Mouse (Mus musculus) cortical plate, adult 2 months (tissue): ENCODE measurements at regions not wholly inside any gene's neighbourhood (a gene's known extent, or its start where the extent isn't known, plus 50 kb on each side); places are given as distances from the start of the nearest gene placed in this dataset.

Experiments used
- CTCF ChIP-seq: fragments of 200-500 bp; IDR thresholded peaks from 2 replicates; pipeline ENCODE4 v1.5.1; 2011; ENCODE audit warnings: mild to moderate bottlenecking, control low read depth, low read length; ENCODE audit not compliant: insufficient read depth; ENCODE audit errors: extremely low read depth
- POLR2A ChIP-seq: fragments of 200-500 bp; IDR thresholded peaks from 2 replicates; pipeline ENCODE4 v1.6.1; 2011; ENCODE audit warnings: mild to moderate bottlenecking, low read length, control low read depth; ENCODE audit not compliant: insufficient read depth; ENCODE audit errors: extremely low read depth

DNA sequence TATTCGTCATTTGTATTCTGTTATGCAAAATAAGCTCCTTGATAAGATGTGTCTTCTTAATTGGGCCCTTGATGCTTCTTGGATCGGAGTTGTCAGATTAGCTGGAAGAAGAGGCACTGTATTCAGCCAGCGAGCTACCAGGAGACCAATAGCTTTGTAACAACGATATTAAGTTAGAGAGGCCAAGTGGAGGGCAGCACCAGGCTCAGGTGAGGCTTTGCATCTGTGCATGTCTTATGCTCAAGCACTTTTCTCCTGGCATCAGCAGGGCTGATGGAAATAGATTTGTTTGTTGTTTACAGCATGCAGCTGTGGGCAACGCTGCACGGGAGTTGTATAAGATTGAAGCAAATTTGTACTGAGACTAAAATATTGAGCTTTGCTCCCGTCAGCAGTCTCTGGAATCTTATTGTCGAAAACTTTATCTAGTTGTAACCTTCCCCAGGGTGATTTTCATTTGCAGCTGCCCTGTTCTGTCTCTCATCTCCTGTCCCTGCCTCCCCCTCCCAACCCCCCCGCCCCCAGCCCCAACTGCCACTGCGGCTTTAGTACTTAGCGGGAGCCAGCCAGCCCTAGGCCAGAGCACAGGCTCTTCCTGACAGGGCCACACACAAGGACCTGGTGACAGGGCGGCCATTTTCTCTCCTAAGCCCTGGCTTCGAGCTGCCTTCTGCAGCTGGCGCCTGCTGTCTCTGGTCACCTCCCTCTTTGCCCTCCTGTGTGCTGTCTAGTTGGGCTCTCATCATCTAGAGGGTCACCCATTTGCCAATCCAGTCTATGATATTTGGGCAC, 247.3 kb downstream of the Tshz3 start:
- no peak for TF ChIP-seq CTCF
- TF ChIP-seq POLR2A, result no peak
